Mouse (Mus musculus): Measurements from ENCODE around the gene Capn12. TPM values are rescaled to one million over a fixed set of nuclear protein-coding genes. Genes with fewer than 3 reads are reported as not detected.
A peak's percentile ranks its signal among the peaks of the same experiment; 100 is the strongest.
"Not testable (repeated sequence)": the region's sequence is repeated elsewhere in the genome, so short reads cannot be mapped to it uniquely, and the experiment has no call there.

Capn12 gene
- polyA plus RNA-seq, 1 experiment = 0.14 TPM

DNA sequence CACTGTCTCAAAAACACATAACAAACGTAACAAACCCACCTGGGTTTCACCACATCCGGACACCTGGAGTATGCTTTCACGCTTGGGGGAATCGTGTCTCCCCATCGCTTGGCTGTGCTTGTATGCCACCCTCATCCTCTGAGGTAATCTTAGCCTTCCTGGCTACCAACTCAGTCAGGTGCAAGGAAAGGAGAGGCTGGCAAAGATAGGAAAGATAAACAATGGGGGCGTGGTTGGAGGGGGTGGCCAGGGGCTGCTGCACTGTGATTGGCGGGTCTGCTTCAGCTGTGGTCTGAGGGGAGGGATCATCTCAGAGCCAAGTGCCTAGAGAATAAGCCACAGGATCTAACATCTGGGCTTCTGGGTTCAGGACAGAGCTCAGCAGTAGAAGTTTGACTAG lies 1.6 kb upstream of the Capn12 start:
- Histone ChIP-seq H3K27me3 (ENCODE audit: control insufficient read depth, insufficient read depth, low read length) (no peaks in the 10 kb centered on the region), H3K36me3 (ENCODE audit: control insufficient read depth, insufficient read depth, low read length) (no peaks in the 10 kb centered on the region), H3K4me3 (ENCODE audit: control insufficient read depth, low read depth, low read length) (no peak overlapping the region), H3K27ac (ENCODE audit: control insufficient read depth, insufficient read depth, low read depth, low read length) (no peak overlapping the region), H3K4me1 (ENCODE audit: control insufficient read depth, insufficient read depth, low read length) (peaks cover 11% of the 10 kb centered on the region)
- no peak for TF ChIP-seq CTCF (IDR thresholded peaks at IDR 0.05; ENCODE audit: control insufficient read depth, insufficient read depth, insufficient replicate concordance, low read depth, low read length)
- no peak for TF ChIP-seq POLR2A (IDR thresholded peaks at IDR 0.05; ENCODE audit: control insufficient read depth, low read depth, low read length)

DNA sequence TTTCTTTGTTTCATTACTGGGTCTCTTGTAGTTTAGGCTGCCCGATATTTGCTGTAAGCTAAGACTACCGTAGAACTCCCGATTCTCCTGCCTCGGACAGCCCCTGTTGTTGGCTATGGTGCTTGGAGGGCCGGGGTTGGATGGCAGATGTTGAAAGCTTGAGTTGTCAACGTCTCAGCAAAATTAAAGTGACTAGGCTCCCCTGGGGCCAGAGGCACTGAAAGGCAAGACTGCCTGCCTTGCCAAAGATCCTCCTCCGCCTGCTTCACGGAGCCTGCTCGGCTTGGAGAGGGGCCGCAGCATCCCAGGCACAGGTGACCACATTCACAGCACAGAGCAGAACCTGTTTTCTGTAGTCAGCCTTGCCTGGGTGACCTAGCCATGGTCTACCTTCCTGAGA lies 668 bp upstream of the Capn12 start:
- Histone ChIP-seq H3K36me3 (ENCODE audit: control insufficient read depth, insufficient read depth, low read length) (no peaks in the 10 kb centered on the region), H3K4me1 (ENCODE audit: control insufficient read depth, insufficient read depth, low read length) (peaks cover 11% of the 10 kb centered on the region), H3K4me3 (ENCODE audit: control insufficient read depth, low read depth, low read length) (no peak overlapping the region), H3K27me3 (ENCODE audit: control insufficient read depth, insufficient read depth, low read length) (no peaks in the 10 kb centered on the region), H3K27ac (ENCODE audit: control insufficient read depth, insufficient read depth, low read depth, low read length) (no peak overlapping the region)
- TF ChIP-seq POLR2A (IDR thresholded peaks at IDR 0.05; ENCODE audit: control insufficient read depth, low read depth, low read length) (no peak), CTCF (IDR thresholded peaks at IDR 0.05; ENCODE audit: control insufficient read depth, insufficient read depth, insufficient replicate concordance, low read depth, low read length) (no peak)

DNA sequence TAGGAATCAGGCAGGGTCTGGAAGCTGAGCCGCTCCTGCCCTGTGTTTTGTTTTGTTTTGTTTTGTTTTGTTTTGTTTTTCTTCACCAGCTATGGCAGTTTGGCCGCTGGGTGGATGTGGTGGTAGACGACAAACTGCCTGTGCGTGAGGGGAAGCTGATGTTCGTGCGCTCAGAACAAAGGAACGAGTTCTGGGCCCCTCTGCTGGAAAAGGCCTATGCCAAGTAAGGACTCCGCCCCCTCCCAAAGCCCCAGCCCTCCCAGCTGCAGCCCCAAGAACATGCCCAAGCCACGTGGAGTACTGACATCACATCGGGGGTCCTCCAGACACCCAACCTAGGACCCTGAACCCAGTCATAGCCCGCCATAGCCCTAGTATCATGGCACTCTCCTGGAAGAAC lies 1.8 kb downstream of the Capn12 start:
- Histone ChIP-seq H3K4me3 (ENCODE audit: control insufficient read depth, low read depth, low read length) (no peak overlapping the region), H3K4me1 (ENCODE audit: control insufficient read depth, insufficient read depth, low read length) (peaks cover 11% of the 10 kb centered on the region), H3K27me3 (ENCODE audit: control insufficient read depth, insufficient read depth, low read length) (no peaks in the 10 kb centered on the region; the same call in 1 of the 2 replicates), H3K27ac (ENCODE audit: control insufficient read depth, insufficient read depth, low read depth, low read length) (no peak overlapping the region), H3K36me3 (ENCODE audit: control insufficient read depth, insufficient read depth, low read length) (no peaks in the 10 kb centered on the region)
- TF ChIP-seq CTCF (IDR thresholded peaks at IDR 0.05; ENCODE audit: control insufficient read depth, insufficient read depth, insufficient replicate concordance, low read depth, low read length) = no peak
- TF ChIP-seq POLR2A (IDR thresholded peaks at IDR 0.05; ENCODE audit: control insufficient read depth, low read depth, low read length) = no peak

- not testable (repeated sequence) for H3K4me3 ChIP-seq (ENCODE audit: control insufficient read depth, low read depth, low read length); H3K36me3 ChIP-seq (ENCODE audit: control insufficient read depth, insufficient read depth, low read length); H3K27me3 ChIP-seq (ENCODE audit: control insufficient read depth, insufficient read depth, low read length); H3K27ac ChIP-seq (ENCODE audit: control insufficient read depth, insufficient read depth, low read depth, low read length)
- H3K4me1 ChIP-seq (ENCODE audit: control insufficient read depth, insufficient read depth, low read length) = peaks cover 15% of the 10 kb centered on the region
Observed at GRCm38 (mm10) chr7:28883704-28884103, 2.5 kb downstream of the Capn12 start.

DNA sequence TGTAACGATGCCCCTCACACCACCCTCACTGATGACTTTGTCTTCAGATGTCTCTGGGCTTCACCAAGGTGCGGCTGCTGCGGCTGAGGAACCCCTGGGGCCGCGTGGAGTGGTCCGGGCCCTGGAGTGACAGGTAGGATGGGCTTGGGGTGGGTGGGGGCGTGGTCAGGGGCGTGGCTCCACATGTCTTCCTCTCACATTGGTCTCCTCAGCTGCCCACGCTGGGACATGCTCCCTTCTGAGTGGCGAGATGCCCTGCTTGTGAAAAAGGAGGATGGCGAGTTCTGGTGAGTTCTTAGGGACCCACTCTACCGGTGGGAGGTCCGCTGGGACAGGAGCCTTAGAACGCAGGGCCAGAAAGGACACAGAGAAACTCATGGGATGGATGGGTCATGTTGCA lies 5.3 kb downstream of the Capn12 start:
- TF ChIP-seq CTCF (IDR thresholded peaks at IDR 0.05; ENCODE audit: control insufficient read depth, insufficient read depth, insufficient replicate concordance, low read depth, low read length) (no peak), POLR2A (IDR thresholded peaks at IDR 0.05; ENCODE audit: control insufficient read depth, low read depth, low read length) (no peak)
- no peak overlapping the region for H3K27ac ChIP-seq (ENCODE audit: control insufficient read depth, insufficient read depth, low read depth, low read length)
- no peaks in the 10 kb centered on the region; the same call in 1 of the 2 replicates for H3K27me3 ChIP-seq (ENCODE audit: control insufficient read depth, insufficient read depth, low read length)

GRCm38 (mm10) chr7:28888701-28889161 lies 7.5 kb downstream of the Capn12 start:
- Histone ChIP-seq H3K4me1 (ENCODE audit: control insufficient read depth, insufficient read depth, low read length) (peaks cover 8% of the 10 kb centered on the region), H3K27ac (ENCODE audit: control insufficient read depth, insufficient read depth, low read depth, low read length) (no peak overlapping the region), H3K27me3 (ENCODE audit: control insufficient read depth, insufficient read depth, low read length) (no peaks in the 10 kb centered on the region; the same call in 1 of the 2 replicates), H3K36me3 (ENCODE audit: control insufficient read depth, insufficient read depth, low read length) (no peaks in the 10 kb centered on the region; the same call in 1 of the 2 replicates), H3K4me3 (ENCODE audit: control insufficient read depth, low read depth, low read length) (peak overlapping the region; percentile 53)
- TF ChIP-seq POLR2A (IDR thresholded peaks at IDR 0.05; ENCODE audit: control insufficient read depth, low read depth, low read length) (no peak), CTCF (IDR thresholded peaks at IDR 0.05; ENCODE audit: control insufficient read depth, insufficient read depth, insufficient replicate concordance, low read depth, low read length) (no peak)

More for the DNA sequence above, 5.3 kb downstream of the Capn12 start:
- H3K4me1 ChIP-seq (ENCODE audit: control insufficient read depth, insufficient read depth, low read length) = peaks cover 18% of the 10 kb centered on the region
- no peaks in the 10 kb centered on the region for H3K36me3 ChIP-seq (ENCODE audit: control insufficient read depth, insufficient read depth, low read length)
- no peak overlapping the region for H3K4me3 ChIP-seq (ENCODE audit: control insufficient read depth, low read depth, low read length)

- no peak overlapping the region for H3K4me3 ChIP-seq (ENCODE audit: control insufficient read depth, low read depth, low read length)
- H3K4me1 ChIP-seq (ENCODE audit: control insufficient read depth, insufficient read depth, low read length) = peaks cover 8% of the 10 kb centered on the region
- H3K27me3 ChIP-seq (ENCODE audit: control insufficient read depth, insufficient read depth, low read length) = no peaks in the 10 kb centered on the region
- no peaks in the 10 kb centered on the region; the same call in 1 of the 2 replicates for H3K36me3 ChIP-seq (ENCODE audit: control insufficient read depth, insufficient read depth, low read length)
- TF ChIP-seq POLR2A (IDR thresholded peaks at IDR 0.05; ENCODE audit: control insufficient read depth, low read depth, low read length) (no peak), CTCF (IDR thresholded peaks at IDR 0.05; ENCODE audit: control insufficient read depth, insufficient read depth, insufficient replicate concordance, low read depth, low read length) (no peak)
- H3K27ac ChIP-seq (ENCODE audit: control insufficient read depth, insufficient read depth, low read depth, low read length) = no peak overlapping the region
Observed at GRCm38 (mm10) chr7:28892601-28893000, 11.4 kb downstream of the Capn12 start.

All from testis, adult 2 months (tissue).